Mouse (Mus musculus): ENCODE data around the gene Gpld1.

- TF ChIP-seq CTCF (IDR thresholded peaks at IDR 0.05; ENCODE audit: low read depth) (no peak), EP300 (IDR thresholded peaks at IDR 0.05; ENCODE audit: low read depth) (no peak)
Measured at GRCm38 (mm10) chr13:24981031-24981430, 38.1 kb downstream of the Gpld1 start.

Measured in liver, embryonic 14.5 days (tissue).